Mouse (Mus musculus) liver, adult 2 months (tissue): ENCODE data around the gene Lamtor3. TPM values are rescaled to one million over a fixed set of nuclear protein-coding genes. Genes with fewer than 3 reads are reported as not detected.

Source experiments
- DNase-seq: peaks from one replicate; pipeline ENCODE4 v3.0.0-alpha.2; 2011; ENCODE audit warnings: low read depth, low spot score; ENCODE audit errors: extremely low read depth
- H3K27ac ChIP-seq: fragments of 200-500 bp; replicated peaks from 2 replicates; pipeline ENCODE4 v1.5.1; 2012; ENCODE audit warnings: low read depth, mild to moderate bottlenecking, control low read depth, inconsistent platforms, low read length; ENCODE audit not compliant: insufficient read depth
- H3K27me3 ChIP-seq: fragments of 200-500 bp; 2 replicates; pipeline ENCODE4 v1.6.1; 2012; ENCODE audit warnings: mild to moderate bottlenecking, moderate library complexity, low read length, inconsistent platforms; ENCODE audit not compliant: control insufficient read depth, insufficient read depth
- H3K36me3 ChIP-seq: fragments of 200-500 bp; 2 replicates; pipeline ENCODE4 v1.6.1; 2012; ENCODE audit warnings: low read length, inconsistent platforms; ENCODE audit not compliant: control insufficient read depth, insufficient read depth
- H3K4me1 ChIP-seq: fragments of 200-500 bp; 2 replicates; pipeline ENCODE4 v1.6.1; 2011; ENCODE audit warnings: low read length; ENCODE audit not compliant: control insufficient read depth, insufficient read depth
- H3K4me3 ChIP-seq: fragments of 200-500 bp; 2 replicates; pipeline ENCODE4 v1.5.1; 2011; ENCODE audit warnings: low read depth, mild to moderate bottlenecking, control low read depth, low read length, moderate library complexity; ENCODE audit not compliant: insufficient read depth
- H3K79me2 ChIP-seq: fragments of 200-500 bp; 2 replicates; pipeline ENCODE4 v1.6.1; 2012; ENCODE audit warnings: inconsistent platforms, mild to moderate bottlenecking, low read length, moderate library complexity; ENCODE audit not compliant: control insufficient read depth, insufficient read depth
- H3K9ac ChIP-seq: fragments of 200-500 bp; 2 replicates; pipeline ENCODE4 v1.6.1; 2012; ENCODE audit warnings: low read depth, mild to moderate bottlenecking, control low read depth, inconsistent platforms, low read length
- CTCF ChIP-seq: fragments of 200-500 bp; IDR thresholded peaks from 2 replicates; pipeline ENCODE4 v1.5.1; 2011; ENCODE audit warnings: low read depth, low read length, control low read depth
- POLR2A ChIP-seq: fragments of 200-500 bp; IDR thresholded peaks from 2 replicates; pipeline ENCODE4 v1.6.1; 2011; ENCODE audit warnings: low read length, control low read depth; ENCODE audit not compliant: insufficient read depth; ENCODE audit errors: extremely low read depth
- WGBS: fragments of 180-500 bp; shearing (Covaris S2); methylation state at CpG from one replicate; pipeline ENCODE4 v1.1.7; 2018; 5-methylcytosine and 5-hydroxymethylcytosine counted together
- polyA plus RNA-seq: library from polyadenylated mRNA; depleted of rRNA; stranded (reverse); fragments of >200 nt; gene quantifications from 2 replicates; pipeline ENCODE4 v1.2.3, GENCODE M21; 2012
- total RNA-seq: library from RNA; depleted of rRNA; stranded (reverse); fragments of >200 nt; gene quantifications from 2 replicates; pipeline ENCODE4 v1.2.3, GENCODE M21; 2014

Gene Lamtor3
- total and polyA plus RNA-seq, 2 experiments: 10.8 to 24.5 TPM

- 49% methylated on average over 7 of the region's 7 CpGs for WGBS
- peak; percentile 47 for DNase-seq
- no peak for TF ChIP-seq CTCF
- TF ChIP-seq POLR2A: no peak
- Histone ChIP-seq H3K4me1 (no peaks in the 10 kb centered on the region), H3K79me2 (no peaks in the 10 kb centered on the region; the same call in 1 of the 2 replicates), H3K27ac (no peak overlapping the region), H3K36me3 (peaks cover 2% of the 10 kb centered on the region; the same call in 1 of the 2 replicates), H3K27me3 (no peaks in the 10 kb centered on the region), H3K9ac (no peak overlapping the region), H3K4me3 (no peak overlapping the region)
Observed at GRCm38 (mm10) chr3:137887961-137888360, 30.3 kb upstream of the Lamtor3 start.

GRCm38 (mm10) chr3:137891089-137891488 lies 27.2 kb upstream of the Lamtor3 start:
- Histone ChIP-seq H3K4me1 (no peaks in the 10 kb centered on the region), H3K36me3 (peaks cover 6% of the 10 kb centered on the region; the same call in 1 of the 2 replicates), H3K9ac (no peak overlapping the region), H3K27ac (no peak overlapping the region), H3K27me3 (no peaks in the 10 kb centered on the region), H3K4me3 (no peak overlapping the region), H3K79me2 (no peaks in the 10 kb centered on the region)
- WGBS: 88% methylated on average over 3 of the region's 3 CpGs
- no peak for TF ChIP-seq POLR2A
- TF ChIP-seq CTCF: no peak
- DNase-seq: no peak

GRCm38 (mm10) chr3:137892118-137892517 lies 26.2 kb upstream of the Lamtor3 start:
- no peak for TF ChIP-seq CTCF
- TF ChIP-seq POLR2A: no peak
- Histone ChIP-seq H3K36me3 (peaks cover 4% of the 10 kb centered on the region; the same call in 1 of the 2 replicates), H3K9ac (no peak overlapping the region), H3K4me3 (no peak overlapping the region), H3K27ac (no peak overlapping the region), H3K4me1 (no peaks in the 10 kb centered on the region), H3K79me2 (no peaks in the 10 kb centered on the region), H3K27me3 (no peaks in the 10 kb centered on the region)
- 97% methylated on average over 4 of the region's 4 CpGs for WGBS
- no peak for DNase-seq

DNA sequence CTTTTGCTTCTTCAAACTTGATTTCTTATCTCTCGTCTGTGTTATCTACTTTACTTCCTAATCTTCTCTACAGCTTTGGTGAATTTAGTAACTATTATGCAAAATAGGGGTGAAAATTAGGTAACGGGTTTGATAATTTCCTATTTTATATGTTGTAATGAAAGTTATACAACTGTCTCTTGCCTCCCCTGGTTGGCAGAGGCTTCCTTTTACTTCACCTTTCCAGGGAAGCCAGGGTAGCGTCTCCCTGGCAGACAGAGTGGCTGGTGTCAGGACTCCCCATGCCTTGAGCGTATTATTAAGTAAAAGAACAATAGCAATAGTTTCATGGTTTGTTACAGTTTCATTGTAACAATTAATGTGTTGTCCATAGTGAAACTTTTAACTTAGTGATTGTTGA lies 24.5 kb upstream of the Lamtor3 start:
- Histone ChIP-seq H3K27me3 (no peaks in the 10 kb centered on the region), H3K4me3 (no peak overlapping the region), H3K4me1 (no peaks in the 10 kb centered on the region), H3K36me3 (peaks cover 7% of the 10 kb centered on the region; the same call in 1 of the 2 replicates), H3K9ac (no peak overlapping the region), H3K27ac (no peak overlapping the region), H3K79me2 (no peaks in the 10 kb centered on the region)
- WGBS: 84% methylated on average over 4 of the region's 4 CpGs
- no peak for TF ChIP-seq POLR2A
- no peak for TF ChIP-seq CTCF
- no peak for DNase-seq

DNA sequence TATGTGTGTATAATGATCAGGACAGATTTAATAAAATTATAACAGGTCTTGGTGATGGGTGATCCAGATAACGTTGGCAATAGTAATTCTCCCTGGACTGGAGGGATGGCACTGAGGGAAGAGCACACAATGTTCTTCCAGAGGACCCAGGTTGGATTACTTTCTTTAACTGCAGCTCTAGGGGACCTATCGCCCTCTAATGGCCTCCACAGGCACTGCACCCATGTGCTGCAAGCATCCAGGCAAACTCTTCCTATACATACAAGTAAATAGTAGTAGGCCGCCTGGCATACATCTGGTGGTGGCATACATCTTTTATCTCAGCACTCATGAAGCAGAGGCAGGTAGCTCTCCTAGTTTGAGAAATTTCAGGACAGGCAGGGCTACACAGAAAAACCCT lies 23.1 kb upstream of the Lamtor3 start:
- Histone ChIP-seq H3K27me3 (no peaks in the 10 kb centered on the region), H3K4me1 (peaks cover 5% of the 10 kb centered on the region), H3K79me2 (no peaks in the 10 kb centered on the region), H3K4me3 (no peak overlapping the region), H3K36me3 (peaks cover 7% of the 10 kb centered on the region; the same call in 1 of the 2 replicates), H3K27ac (no peak overlapping the region), H3K9ac (no peak overlapping the region)
- DNase-seq: peak; percentile 15
- WGBS: 97% methylated on average over 3 of the region's 3 CpGs
- TF ChIP-seq CTCF: peak; percentile 82
- TF ChIP-seq POLR2A: no peak

DNA sequence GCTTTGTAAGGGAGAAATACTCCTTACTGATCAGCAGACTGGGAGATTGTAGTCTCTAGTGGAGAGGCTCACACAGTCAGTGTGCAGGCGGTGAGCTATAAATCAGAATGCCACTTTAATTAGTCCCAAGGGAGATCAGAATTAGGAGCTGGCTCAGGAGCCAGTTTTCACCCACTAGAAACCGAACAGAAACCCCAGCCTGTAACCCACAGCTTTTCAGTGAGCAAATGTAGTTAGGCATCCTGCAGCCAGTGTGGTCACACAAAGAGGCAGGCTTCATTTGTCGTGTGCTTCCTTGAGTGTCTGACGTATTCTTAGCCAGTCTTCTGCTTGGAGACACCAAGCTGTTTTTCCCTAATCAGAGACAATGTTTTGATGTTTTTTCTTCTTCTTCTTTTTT lies 21.9 kb upstream of the Lamtor3 start:
- no peak overlapping the region for H3K27ac ChIP-seq
- no peak for TF ChIP-seq POLR2A
- no peak for TF ChIP-seq CTCF
- no peaks in the 10 kb centered on the region for H3K27me3 ChIP-seq
- H3K9ac ChIP-seq: no peak overlapping the region
- DNase-seq: no peak
- H3K79me2 ChIP-seq: no peaks in the 10 kb centered on the region
- H3K4me3 ChIP-seq: no peak overlapping the region
- H3K36me3 ChIP-seq: peaks cover 9% of the 10 kb centered on the region; the same call in 1 of the 2 replicates
- WGBS: 94% methylated on average over 4 of the region's 4 CpGs
- H3K4me1 ChIP-seq: peaks cover 7% of the 10 kb centered on the region
